Mouse (Mus musculus) heart, adult 2 months (tissue): ENCODE measurements around the gene Dpysl4.

Experiments
- CTCF ChIP-seq: fragments of 200-600 bp; IDR thresholded peaks from 2 replicates; pipeline ENCODE4 v1.8.1; 2022; ENCODE audit warnings: antibody characterized with exemption, mild to moderate bottlenecking, moderate library complexity
- EP300 ChIP-seq: fragments of 200-500 bp; IDR thresholded peaks from 2 replicates; pipeline ENCODE4 v1.6.1; 2011; ENCODE audit warnings: low read depth, low read length, control low read depth; ENCODE audit not compliant: insufficient read depth
- POLR2A ChIP-seq: fragments of 200-500 bp; IDR thresholded peaks from 2 replicates; pipeline ENCODE4 v1.6.1; 2011; ENCODE audit warnings: mild to moderate bottlenecking, low read depth, low read length, control low read depth; ENCODE audit not compliant: insufficient read depth

- TF ChIP-seq CTCF, result peak; percentile 97
- peak; percentile 89; the same call in 1 of the 2 replicates for TF ChIP-seq EP300
- no peak for TF ChIP-seq POLR2A
Observed at GRCm38 (mm10) chr7:139119152-139119774, 33.5 kb downstream of the Dpysl4 start.
